Mouse (Mus musculus) hindbrain, embryonic 13.5 days (tissue): ENCODE results near the gene Dlx5. TPM values are rescaled to one million over a fixed set of nuclear protein-coding genes. Genes with fewer than 3 reads are reported as not detected.

ENCODE experiments used
- ATAC-seq: fragments of 200-750 bp; cut with Nextera tagmentation; 2 replicates; pipeline ENCODE4 v1.8.0; 2017; ENCODE audit warnings: moderate TSS enrichment; ENCODE audit not compliant: low FRiP score
- H3K27ac ChIP-seq: fragments of 300-500 bp; sonication (generic); 2 replicates; pipeline ENCODE4 v1.5.1; 2015; ENCODE audit warnings: inconsistent platforms, mild to moderate bottlenecking, moderate library complexity
- H3K27me3 ChIP-seq: fragments of 300-500 bp; sonication (generic); 2 replicates; pipeline ENCODE4 v1.6.1; 2015; ENCODE audit warnings: mild to moderate bottlenecking, inconsistent platforms
- H3K36me3 ChIP-seq: fragments of 300-500 bp; sonication (generic); 2 replicates; pipeline ENCODE4 v1.6.1; 2015; ENCODE audit warnings: mild to moderate bottlenecking, inconsistent platforms
- H3K4me1 ChIP-seq: fragments of 300-500 bp; sonication (generic); replicated peaks from 2 replicates; pipeline ENCODE4 v1.6.1; 2015; ENCODE audit warnings: inconsistent platforms
- H3K4me2 ChIP-seq: fragments of 300-500 bp; sonication (generic); 2 replicates; pipeline ENCODE4 v1.6.1; 2015; ENCODE audit warnings: inconsistent platforms, mild to moderate bottlenecking, moderate library complexity
- H3K4me3 ChIP-seq: fragments of 300-500 bp; sonication (generic); 2 replicates; pipeline ENCODE4 v1.5.1; 2015; ENCODE audit warnings: mild to moderate bottlenecking, inconsistent platforms
- H3K9ac ChIP-seq: fragments of 300-500 bp; sonication (generic); 2 replicates; pipeline ENCODE4 v1.6.1; 2015; ENCODE audit warnings: mild to moderate bottlenecking, inconsistent platforms
- H3K9me3 ChIP-seq: fragments of 300-500 bp; sonication (generic); 2 replicates; pipeline ENCODE4 v1.6.1; 2016; ENCODE audit warnings: inconsistent platforms
- WGBS: fragments of 180-500 bp; shearing (Covaris S2); methylation state at CpG from one replicate; pipeline ENCODE4 v1.1.7; 2015; 5-methylcytosine and 5-hydroxymethylcytosine counted together
- polyA plus RNA-seq: library from polyadenylated mRNA; unstranded; fragments of >200 nt; fragmentation: Nextera tagmentation; extraction: Ambion mirVana; gene quantifications from 2 replicates; pipeline ENCODE4 v1.2.1, GENCODE M21; 2015

Gene Dlx5
- 1.3 and 1.9 TPM in 2 replicates for polyA plus RNA-seq

- no peak within 1 kb of the TSS for H3K27ac ChIP-seq
- peaks cover 82% of the 10 kb centered on the region for H3K27me3 ChIP-seq
These were observed at the start of gene Dlx5 for GRCm38 (mm10) chr6:6881638-6882190. Dlx5 (minus strand) TSS chr6:6882085.

GRCm38 (mm10) chr6:6931507-6931906, 49.6 kb upstream of the Dlx5 start:
- Histone ChIP-seq H3K36me3 (no peaks in the 10 kb centered on the region), H3K4me3 (no peak overlapping the region), H3K9ac (no peak overlapping the region), H3K9me3 (no peaks in the 10 kb centered on the region), H3K27ac (no peak overlapping the region), H3K4me1 (no peaks in the 10 kb centered on the region), H3K27me3 (no peaks in the 10 kb centered on the region), H3K4me2 (no peak overlapping the region)
- WGBS = 90% methylated on average over 4 of the region's 4 CpGs
- no peak for ATAC-seq

More at GRCm38 (mm10) chr6:6881638-6882190, at the start of gene Dlx5:
- Histone ChIP-seq H3K4me1 (peaks cover 18% of the 10 kb centered on the region), H3K9me3 (no peaks in the 10 kb centered on the region), H3K9ac (peak within 1 kb of the TSS; percentile 51), H3K36me3 (no peaks in the 10 kb centered on the region), H3K4me3 (peak within 1 kb of the TSS; percentile 39), H3K4me2 (peak within 1 kb of the TSS; percentile 59)
- under 1% methylated on average over 40 of the region's 42 CpGs for WGBS
- ATAC-seq = peak; percentile 30

- H3K9me3 ChIP-seq = no peaks in the 10 kb centered on the region
- no peak overlapping the region for H3K27ac ChIP-seq
- H3K4me1 ChIP-seq = no peaks in the 10 kb centered on the region
- H3K4me3 ChIP-seq = no peak overlapping the region
- WGBS = 86% methylated on average over 4 of the region's 4 CpGs
- H3K27me3 ChIP-seq = no peaks in the 10 kb centered on the region
- H3K4me2 ChIP-seq = no peak overlapping the region
- no peak for ATAC-seq
- H3K9ac ChIP-seq = no peak overlapping the region
- H3K36me3 ChIP-seq = no peaks in the 10 kb centered on the region
These were observed 48.9 kb upstream of the Dlx5 start for GRCm38 (mm10) chr6:6930831-6931230.

GRCm38 (mm10) chr6:6925264-6925663, 43.4 kb upstream of the Dlx5 start:
- no peak overlapping the region for H3K4me3 ChIP-seq
- 66% methylated on average over 1 of the region's 1 CpGs for WGBS
- no peaks in the 10 kb centered on the region for H3K36me3 ChIP-seq
- ATAC-seq = no peak
- H3K27ac ChIP-seq = no peak overlapping the region
- H3K27me3 ChIP-seq = no peaks in the 10 kb centered on the region
- no peak overlapping the region for H3K4me2 ChIP-seq
- H3K4me1 ChIP-seq = no peaks in the 10 kb centered on the region
- no peak overlapping the region for H3K9ac ChIP-seq
- no peaks in the 10 kb centered on the region for H3K9me3 ChIP-seq

GRCm38 (mm10) chr6:6917334-6917733, 35.4 kb upstream of the Dlx5 start:
- Histone ChIP-seq H3K4me3 (no peak overlapping the region), H3K36me3 (no peaks in the 10 kb centered on the region), H3K4me1 (no peaks in the 10 kb centered on the region), H3K4me2 (no peak overlapping the region), H3K27ac (no peak overlapping the region), H3K27me3 (no peaks in the 10 kb centered on the region), H3K9ac (no peak overlapping the region), H3K9me3 (no peaks in the 10 kb centered on the region)
- ATAC-seq = no peak
- WGBS = 89% methylated on average over 4 of the region's 4 CpGs

GRCm38 (mm10) chr6:6915526-6915915, 33.6 kb upstream of the Dlx5 start:
- no peak overlapping the region for H3K4me2 ChIP-seq
- H3K27ac ChIP-seq = no peak overlapping the region
- 55% methylated on average over 9 of the region's 9 CpGs for WGBS
- H3K4me3 ChIP-seq = no peak overlapping the region
- no peaks in the 10 kb centered on the region for H3K27me3 ChIP-seq
- no peak for ATAC-seq
- H3K9ac ChIP-seq = no peak overlapping the region
- no peaks in the 10 kb centered on the region for H3K4me1 ChIP-seq
- no peaks in the 10 kb centered on the region for H3K36me3 ChIP-seq
- no peaks in the 10 kb centered on the region for H3K9me3 ChIP-seq

GRCm38 (mm10) chr6:6914849-6915525, 33.1 kb upstream of the Dlx5 start:
- no peaks in the 10 kb centered on the region for H3K4me1 ChIP-seq
- no peaks in the 10 kb centered on the region for H3K9me3 ChIP-seq
- no peak overlapping the region for H3K4me2 ChIP-seq
- no peaks in the 10 kb centered on the region for H3K36me3 ChIP-seq
- no peak overlapping the region for H3K4me3 ChIP-seq
- 41% methylated on average over 5 of the region's 5 CpGs for WGBS
- no peaks in the 10 kb centered on the region for H3K27me3 ChIP-seq
- no peak overlapping the region for H3K27ac ChIP-seq
- ATAC-seq = peak; percentile 85
- no peak overlapping the region for H3K9ac ChIP-seq

GRCm38 (mm10) chr6:6914304-6914703, 32.4 kb upstream of the Dlx5 start:
- Histone ChIP-seq H3K4me3 (no peak overlapping the region), H3K9ac (no peak overlapping the region), H3K27ac (no peak overlapping the region), H3K27me3 (no peaks in the 10 kb centered on the region), H3K4me2 (no peak overlapping the region), H3K9me3 (no peaks in the 10 kb centered on the region), H3K36me3 (no peaks in the 10 kb centered on the region), H3K4me1 (no peaks in the 10 kb centered on the region)
- 93% methylated on average over 1 of the region's 1 CpGs for WGBS
- ATAC-seq = no peak

GRCm38 (mm10) chr6:6909586-6909985, 27.7 kb upstream of the Dlx5 start:
- no peak for ATAC-seq
- Histone ChIP-seq H3K4me1 (no peaks in the 10 kb centered on the region), H3K4me2 (no peak overlapping the region), H3K36me3 (no peaks in the 10 kb centered on the region), H3K27ac (no peak overlapping the region), H3K9me3 (no peaks in the 10 kb centered on the region), H3K9ac (no peak overlapping the region), H3K4me3 (no peak overlapping the region), H3K27me3 (no peaks in the 10 kb centered on the region)
- WGBS = 82% methylated on average over 8 of the region's 8 CpGs

GRCm38 (mm10) chr6:6890047-6890446, 8.2 kb upstream of the Dlx5 start:
- H3K4me1 ChIP-seq = no peaks in the 10 kb centered on the region
- H3K36me3 ChIP-seq = no peaks in the 10 kb centered on the region
- H3K27ac ChIP-seq = no peak overlapping the region
- no peak overlapping the region for H3K9ac ChIP-seq
- H3K9me3 ChIP-seq = no peaks in the 10 kb centered on the region
- 72% methylated on average over 6 of the region's 6 CpGs for WGBS
- H3K4me3 ChIP-seq = no peak overlapping the region
- no peak for ATAC-seq
- H3K4me2 ChIP-seq = no peak overlapping the region
- peaks cover 17% of the 10 kb centered on the region; the same call in 1 of the 2 replicates for H3K27me3 ChIP-seq

GRCm38 (mm10) chr6:6886225-6886624, 4.3 kb upstream of the Dlx5 start:
- WGBS = 86% methylated on average over 3 of the region's 3 CpGs
- H3K4me1 ChIP-seq = peaks cover 8% of the 10 kb centered on the region
- no peak overlapping the region for H3K4me3 ChIP-seq
- no peak overlapping the region for H3K9ac ChIP-seq
- ATAC-seq = no peak
- H3K9me3 ChIP-seq = no peaks in the 10 kb centered on the region
- no peaks in the 10 kb centered on the region for H3K36me3 ChIP-seq
- H3K4me2 ChIP-seq = no peak overlapping the region
- H3K27me3 ChIP-seq = peaks cover 53% of the 10 kb centered on the region
- no peak overlapping the region for H3K27ac ChIP-seq

GRCm38 (mm10) chr6:6884897-6885296, 3.0 kb upstream of the Dlx5 start:
- no peak overlapping the region for H3K27ac ChIP-seq
- no peaks in the 10 kb centered on the region for H3K9me3 ChIP-seq
- 2% methylated on average over 12 of the region's 12 CpGs for WGBS
- peaks cover 12% of the 10 kb centered on the region for H3K4me1 ChIP-seq
- no peaks in the 10 kb centered on the region for H3K36me3 ChIP-seq
- H3K9ac ChIP-seq = no peak overlapping the region
- no peak overlapping the region for H3K4me2 ChIP-seq
- ATAC-seq = peak; percentile 55; the same call in 1 of the 2 replicates
- no peak overlapping the region for H3K4me3 ChIP-seq
- H3K27me3 ChIP-seq = peaks cover 61% of the 10 kb centered on the region

GRCm38 (mm10) chr6:6882266-6882797, 447 bp upstream of the Dlx5 start:
- H3K27ac ChIP-seq = no peak overlapping the region
- H3K4me1 ChIP-seq = peaks cover 18% of the 10 kb centered on the region
- H3K27me3 ChIP-seq = peaks cover 78% of the 10 kb centered on the region
- no peaks in the 10 kb centered on the region for H3K9me3 ChIP-seq
- H3K4me2 ChIP-seq = peak overlapping the region; percentile 59
- H3K4me3 ChIP-seq = peak overlapping the region; percentile 39; the same call in 1 of the 2 replicates
- no peak for ATAC-seq
- no peaks in the 10 kb centered on the region for H3K36me3 ChIP-seq
- H3K9ac ChIP-seq = no peak overlapping the region
- 6% methylated on average over 10 of the region's 11 CpGs for WGBS
